Mouse (Mus musculus) c-Kit-positive CD71-positive TER-119-negative erythroid progenitor cells, embryonic 14.5 days (primary cell): ENCODE data around the gene Aim2.

Source experiments
- DNase-seq: peaks from one replicate; pipeline ENCODE4 v3.0.0-alpha.2; 2013; ENCODE audit warnings: low read depth

The Aim2 gene

GRCm38 (mm10) chr1:173348527-173348926 lies 2.2 kb upstream of the Aim2 start:
- DNase-seq: no peak

- no peak for DNase-seq
These were observed 1.5 kb upstream of the Aim2 start for GRCm38 (mm10) chr1:173349192-173349591.

GRCm38 (mm10) chr1:173349946-173350345 lies 733 bp upstream of the Aim2 start:
- DNase-seq: peak; percentile 67

GRCm38 (mm10) chr1:173355107-173355846 lies 4.6 kb downstream of the Aim2 start:
- no peak for DNase-seq

- no peak for DNase-seq
These were observed 6.0 kb downstream of the Aim2 start for GRCm38 (mm10) chr1:173356699-173357098.

GRCm38 (mm10) chr1:173357799-173358198 lies 7.1 kb downstream of the Aim2 start:
- DNase-seq: no peak

- no peak for DNase-seq
These were observed 9.1 kb downstream of the Aim2 start for GRCm38 (mm10) chr1:173359590-173360290.

GRCm38 (mm10) chr1:173361651-173362050 lies 11.0 kb downstream of the Aim2 start:
- peak; percentile 72 for DNase-seq

GRCm38 (mm10) chr1:173363436-173363835 lies 12.8 kb downstream of the Aim2 start:
- DNase-seq: no peak

- no peak for DNase-seq
These were observed 13.6 kb downstream of the Aim2 start for GRCm38 (mm10) chr1:173364125-173364800.

- DNase-seq: no peak
These were observed 15.3 kb downstream of the Aim2 start for GRCm38 (mm10) chr1:173365970-173366409.

- DNase-seq: no peak
These were observed 16.1 kb downstream of the Aim2 start for GRCm38 (mm10) chr1:173366701-173367355.

- no peak for DNase-seq
These were observed 16.8 kb downstream of the Aim2 start, which contains the start of gene Cadm3 for GRCm38 (mm10) chr1:173367356-173368046. TSS of gene Cadm3 (minus strand) at chr1:173367695.

GRCm38 (mm10) chr1:173369611-173370010 lies 18.9 kb downstream of the Aim2 start:
- no peak for DNase-seq

GRCm38 (mm10) chr1:173370456-173370855 lies 19.8 kb downstream of the Aim2 start:
- DNase-seq: no peak

- DNase-seq: no peak
These were observed 20.9 kb downstream of the Aim2 start for GRCm38 (mm10) chr1:173371586-173371985.

GRCm38 (mm10) chr1:173374020-173374419 lies 23.3 kb downstream of the Aim2 start:
- DNase-seq: no peak

GRCm38 (mm10) chr1:173377380-173378112 lies 26.9 kb downstream of the Aim2 start:
- DNase-seq: peak; percentile 16

- DNase-seq: no peak
These were observed 30.8 kb downstream of the Aim2 start for GRCm38 (mm10) chr1:173381436-173381835.

GRCm38 (mm10) chr1:173389431-173389830 lies 38.8 kb downstream of the Aim2 start:
- DNase-seq: no peak

- DNase-seq: no peak
These were observed 39.3 kb downstream of the Aim2 start for GRCm38 (mm10) chr1:173389901-173390401.
